Mouse (Mus musculus) C2C12 (cell line): ENCODE results near the gene Fndc11. TPM values are rescaled to one million over a fixed set of nuclear protein-coding genes. Genes with fewer than 3 reads are reported as not detected.
A peak's percentile ranks its signal among the peaks of the same experiment; 100 is the strongest.

Source experiments
- H3K27me3 ChIP-seq: one replicate; pipeline ENCODE4 v1.6.1; 2011; ENCODE audit not compliant: control insufficient read depth, insufficient read depth, insufficient read length
- H3K36me3 ChIP-seq: one replicate; pipeline ENCODE4 v1.6.1; 2011; ENCODE audit not compliant: control insufficient read depth, insufficient read depth
- H3K4me3 ChIP-seq: one replicate; pipeline ENCODE4 v1.5.1; 2011; ENCODE audit warnings: mild to moderate bottlenecking, control low read depth; ENCODE audit not compliant: poor library complexity, insufficient read depth, severe bottlenecking
- H3K79me2 ChIP-seq: one replicate; pipeline ENCODE4 v1.6.1; 2011; ENCODE audit not compliant: control insufficient read depth, insufficient read depth
- H3K79me3 ChIP-seq: one replicate; pipeline ENCODE4 v1.6.1; 2011; ENCODE audit warnings: low read depth, control low read depth
- H3ac ChIP-seq: one replicate; pipeline ENCODE3; 2011; ENCODE audit warnings: low read depth; ENCODE audit not compliant: control insufficient read depth, insufficient read length
- CEBPB ChIP-seq: IDR thresholded peaks from one replicate; pipeline ENCODE4 v1.6.1; 2011; ENCODE audit warnings: low read depth, mild to moderate bottlenecking, control low read depth, moderate library complexity
- CTCF ChIP-seq: IDR thresholded peaks from one replicate; pipeline ENCODE4 v1.5.1; 2011; ENCODE audit not compliant: control insufficient read depth, insufficient read depth, insufficient read length
- FOSL1 ChIP-seq: IDR thresholded peaks from one replicate; pipeline ENCODE4 v1.8.0; 2011; ENCODE audit warnings: mild to moderate bottlenecking, low read length; ENCODE audit not compliant: poor library complexity, insufficient read depth, severe bottlenecking
- MAX ChIP-seq: IDR thresholded peaks from one replicate; pipeline ENCODE4 v1.6.1; 2011; ENCODE audit warnings: mild to moderate bottlenecking, control low read depth
- MYOD1 ChIP-seq: IDR thresholded peaks from one replicate; pipeline ENCODE4 v1.6.1; 2011; ENCODE audit warnings: low read depth; ENCODE audit not compliant: control insufficient read depth, insufficient read length
- MYOG ChIP-seq: IDR thresholded peaks from one replicate; pipeline ENCODE4 v1.6.1; 2011; ENCODE audit not compliant: control insufficient read depth, insufficient read length; ENCODE audit errors: extremely low read depth
- USF1 ChIP-seq: IDR thresholded peaks from one replicate; pipeline ENCODE4 v1.6.1; 2011; ENCODE audit warnings: low read depth, mild to moderate bottlenecking, control low read depth, moderate library complexity
- long read RNA-seq, 2 experiments: library from polyadenylated mRNA; unstranded; transcript quantifications; one replicate each; pipeline ENCODE4 v2.0.0; 2019 to 2020
- polyA plus RNA-seq: library from polyadenylated mRNA; unstranded; fragments of >200 nt; fragmentation: generic; extraction: Trizol; gene quantifications from one replicate; pipeline ENCODE4 v1.2.1, GENCODE M21; 2012; ENCODE audit warnings: missing spikeins

Fndc11 gene
- not detected for polyA plus RNA-seq
- long read RNA-seq, experiment 1 = 0 reads
- long read RNA-seq, experiment 2 = 0 reads

DNA sequence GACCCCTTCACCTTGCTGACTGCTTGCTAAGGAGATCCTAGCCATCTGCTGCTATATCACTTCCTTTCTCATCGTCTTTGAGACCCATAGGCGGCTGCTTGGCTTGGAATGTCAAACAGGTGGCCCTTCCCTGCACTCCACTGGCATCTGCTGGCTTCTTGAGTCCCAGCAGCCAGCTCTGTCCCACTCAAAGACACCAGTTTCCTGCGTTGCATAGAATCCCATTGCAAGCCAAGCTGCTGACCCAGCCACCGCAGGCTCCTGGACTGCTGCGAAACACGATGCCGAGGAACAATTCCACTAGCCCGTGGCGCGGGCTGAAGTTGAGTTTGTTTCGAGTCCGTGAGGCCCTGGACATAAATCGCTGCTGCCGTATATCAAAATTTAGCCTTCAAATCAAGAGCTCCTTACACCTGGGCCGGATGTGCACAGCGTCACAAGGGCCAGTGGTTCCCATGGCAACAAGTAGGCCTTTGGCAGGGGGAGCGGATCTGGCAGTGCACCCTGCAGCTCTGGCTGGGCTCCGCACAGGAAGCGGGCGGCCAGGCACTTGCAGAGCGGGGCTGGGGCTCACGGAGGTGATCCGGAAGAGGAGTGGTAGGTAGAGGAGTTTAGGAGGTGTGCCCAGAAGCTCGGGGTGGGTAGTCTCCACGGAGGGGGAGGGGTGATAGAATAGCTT, at the start of gene Fndc11:
Gene Fndc11, plus strand, starts transcription at position 476 of the 679 bp plus-strand sequence.
- Histone ChIP-seq H3K79me2 (no peaks in the 10 kb centered on the region), H3K4me3 (no peak within 1 kb of the TSS), H3ac (no peak within 1 kb of the TSS), H3K27me3 (peaks cover 20% of the 10 kb centered on the region), H3K36me3 (no peaks in the 10 kb centered on the region), H3K79me3 (no peaks in the 10 kb centered on the region)
- TF ChIP-seq CEBPB = no peak
- TF ChIP-seq FOSL1 = no peak
- TF ChIP-seq USF1 = no peak
- no peak for TF ChIP-seq CTCF
- TF ChIP-seq MYOG = no peak
- no peak for TF ChIP-seq MYOD1
- TF ChIP-seq MAX = no peak

DNA sequence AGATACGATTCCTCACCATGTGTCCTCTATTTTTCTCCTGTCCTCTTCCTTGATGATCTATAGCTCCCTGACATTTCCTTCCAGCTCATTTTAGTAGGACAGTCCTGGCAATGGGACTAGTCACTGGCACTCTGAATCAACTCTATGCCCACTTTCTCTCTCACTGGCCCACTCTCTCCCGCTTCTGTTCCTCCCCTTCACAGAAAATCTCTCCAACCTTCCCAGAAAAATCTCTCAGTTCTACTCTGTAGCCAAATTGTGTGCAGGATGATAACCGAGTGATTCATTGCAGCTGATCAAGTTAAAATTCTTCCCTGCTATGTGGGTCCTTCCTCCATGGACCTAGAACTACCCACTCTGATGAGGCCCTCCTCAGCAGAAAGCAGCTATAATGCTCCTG, 45.2 kb upstream of the Fndc11 start:
- Histone ChIP-seq H3K4me3 (no peak overlapping the region), H3K79me2 (no peaks in the 10 kb centered on the region), H3K79me3 (no peaks in the 10 kb centered on the region), H3K36me3 (no peaks in the 10 kb centered on the region), H3ac (no peak overlapping the region), H3K27me3 (peaks cover 7% of the 10 kb centered on the region)
- no peak for TF ChIP-seq CEBPB
- TF ChIP-seq MAX = no peak
- TF ChIP-seq MYOG = no peak
- TF ChIP-seq MYOD1 = no peak
- TF ChIP-seq CTCF = no peak
- no peak for TF ChIP-seq FOSL1
- TF ChIP-seq USF1 = no peak

DNA sequence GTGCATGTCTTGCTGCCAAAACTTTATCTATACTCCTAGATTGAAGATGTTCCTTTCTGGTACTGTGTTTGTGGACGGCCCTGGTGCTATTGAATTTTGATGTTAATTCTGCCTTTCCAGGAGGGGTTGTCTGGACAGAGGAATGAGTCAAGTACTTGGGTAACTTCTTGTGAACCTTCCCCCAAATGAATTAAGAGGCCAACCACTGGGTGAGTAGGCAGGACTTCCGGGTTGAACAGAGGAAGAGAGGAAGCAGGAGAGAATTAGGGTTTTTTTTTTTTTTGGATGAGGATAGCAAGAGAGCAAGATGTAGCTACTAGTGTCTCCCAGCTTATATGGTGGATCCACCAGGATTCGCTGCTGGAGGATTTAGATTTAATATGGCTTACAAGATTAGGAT, 41.8 kb upstream of the Fndc11 start:
- no peaks in the 10 kb centered on the region for H3K79me2 ChIP-seq
- no peak overlapping the region for H3K4me3 ChIP-seq
- H3ac ChIP-seq = no peak overlapping the region
- H3K79me3 ChIP-seq = no peaks in the 10 kb centered on the region
- peaks cover 10% of the 10 kb centered on the region for H3K27me3 ChIP-seq
- TF ChIP-seq MYOG = no peak
- TF ChIP-seq MAX = no peak
- TF ChIP-seq FOSL1 = no peak
- no peak for TF ChIP-seq MYOD1
- no peak for TF ChIP-seq CTCF
- no peak for TF ChIP-seq USF1
- no peak for TF ChIP-seq CEBPB
- no peaks in the 10 kb centered on the region for H3K36me3 ChIP-seq

GRCm38 (mm10) chr2:181178471-181178870, 41.3 kb upstream of the Fndc11 start:
- H3K4me3 ChIP-seq = no peak overlapping the region
- no peaks in the 10 kb centered on the region for H3K79me2 ChIP-seq
- H3K27me3 ChIP-seq = peaks cover 10% of the 10 kb centered on the region
- H3ac ChIP-seq = no peak overlapping the region
- H3K36me3 ChIP-seq = no peaks in the 10 kb centered on the region
- TF ChIP-seq USF1 (no peak), FOSL1 (no peak), MYOG (no peak), CEBPB (no peak), MYOD1 (no peak), CTCF (no peak), MAX (no peak)
- H3K79me3 ChIP-seq = no peaks in the 10 kb centered on the region

DNA sequence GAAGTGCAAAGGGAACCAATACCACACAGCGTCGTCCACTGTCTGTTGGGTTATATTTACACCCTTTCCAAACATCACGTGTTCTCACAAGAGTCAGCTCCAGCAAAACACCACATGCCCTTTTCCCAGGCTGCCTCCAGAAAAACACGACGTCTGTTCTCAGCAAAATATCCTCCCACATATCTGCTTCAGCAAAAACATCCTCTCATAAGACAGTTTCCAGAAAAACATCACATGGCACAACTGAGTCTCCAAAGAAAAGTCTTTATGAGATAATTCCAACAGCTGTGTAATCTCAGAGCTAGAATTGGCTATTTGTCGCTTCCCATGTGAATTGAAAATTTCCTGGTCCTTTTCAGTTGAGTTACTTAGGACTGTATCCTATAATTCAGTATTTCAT, 38.9 kb upstream of the Fndc11 start:
- H3K79me2 ChIP-seq = no peaks in the 10 kb centered on the region
- no peaks in the 10 kb centered on the region for H3K79me3 ChIP-seq
- no peaks in the 10 kb centered on the region for H3K36me3 ChIP-seq
- no peak overlapping the region for H3K4me3 ChIP-seq
- peaks cover 10% of the 10 kb centered on the region for H3K27me3 ChIP-seq
- TF ChIP-seq FOSL1 = no peak
- H3ac ChIP-seq = no peak overlapping the region

- Histone ChIP-seq H3K36me3 (peaks cover 15% of the 10 kb centered on the region), H3K4me3 (peak overlapping the region; percentile 59), H3K79me2 (peaks cover 5% of the 10 kb centered on the region), H3K79me3 (no peaks in the 10 kb centered on the region), H3ac (peak overlapping the region; percentile 59), H3K27me3 (no peaks in the 10 kb centered on the region)
- no peak for TF ChIP-seq MYOD1
- peak; percentile 62 for TF ChIP-seq CTCF
Observed at GRCm38 (mm10) chr2:181186635-181187034, 33.2 kb upstream of the Fndc11 start.
